Mouse (Mus musculus) heart, postnatal 25 days (tissue): Measurements from ENCODE around the gene Csn1s2a. TPM values are rescaled to one million over a fixed set of nuclear protein-coding genes. Genes with fewer than 3 reads are reported as not detected.
"Not testable (repeated sequence)": the region's sequence is repeated elsewhere in the genome, so short reads cannot be mapped to it uniquely, and the experiment has no call there.

Source experiments
- DNase-seq: peaks from one replicate; pipeline ENCODE4 v3.0.0; 2022; ENCODE audit warnings: low spot score
- intact Hi-C: fragments of 180-260 bp; cut with DNase I; formaldehyde crosslinking; loops from one replicate; pipeline ENCODE4 v1.15.1; 2025
- total RNA-seq, 2 experiments: library from RNA; stranded (reverse); gene quantifications; 2 replicates each; pipeline ENCODE4 v1.2.3; 2021

The Csn1s2a gene
- total RNA-seq: not detected

DNA sequence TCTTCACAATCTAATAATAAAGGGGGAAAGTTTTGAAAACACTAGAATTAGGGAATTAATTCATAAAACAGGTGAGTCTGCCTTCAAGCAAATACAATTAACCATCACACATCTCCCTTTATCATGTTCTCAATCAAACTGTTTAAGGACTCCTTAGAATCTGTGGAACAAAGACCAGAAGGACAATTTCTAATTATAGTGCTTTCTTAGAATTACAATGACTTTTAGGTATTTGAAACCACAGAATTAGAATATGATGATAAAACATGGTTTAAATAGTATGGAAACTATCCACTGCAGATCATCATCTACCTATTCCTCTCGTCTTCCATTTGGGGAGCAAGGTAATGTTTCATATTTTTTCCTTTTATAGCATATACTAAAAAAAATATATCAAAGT, at the start of gene Csn1s2a:
Gene Csn1s2a (plus strand): TSS at position 301 of the 400 bp plus-strand sequence.
- intact Hi-C loops: no loop called here
- no peak for DNase-seq

DNA sequence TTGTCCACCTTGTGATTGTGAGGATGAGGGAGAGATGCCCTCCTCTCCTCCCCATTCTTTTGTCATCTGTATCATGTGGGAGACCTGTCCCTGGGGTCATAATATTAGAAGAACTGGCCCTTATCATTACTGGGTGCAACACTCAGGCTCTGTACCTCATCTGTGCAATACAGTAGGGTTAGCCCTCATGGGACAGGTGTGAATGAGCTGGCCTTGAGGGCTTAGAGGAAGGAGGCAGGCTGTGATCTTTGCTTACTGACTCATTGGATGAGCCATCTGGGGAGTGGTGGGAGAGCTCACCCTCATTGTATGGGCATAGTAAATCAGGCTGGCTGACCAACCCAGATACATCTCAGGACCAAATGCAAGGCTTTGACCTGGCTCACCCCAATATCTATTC, 39.5 kb upstream of the Csn1s2a start:
- intact Hi-C loops: no loop called here
- no peak for DNase-seq

DNA sequence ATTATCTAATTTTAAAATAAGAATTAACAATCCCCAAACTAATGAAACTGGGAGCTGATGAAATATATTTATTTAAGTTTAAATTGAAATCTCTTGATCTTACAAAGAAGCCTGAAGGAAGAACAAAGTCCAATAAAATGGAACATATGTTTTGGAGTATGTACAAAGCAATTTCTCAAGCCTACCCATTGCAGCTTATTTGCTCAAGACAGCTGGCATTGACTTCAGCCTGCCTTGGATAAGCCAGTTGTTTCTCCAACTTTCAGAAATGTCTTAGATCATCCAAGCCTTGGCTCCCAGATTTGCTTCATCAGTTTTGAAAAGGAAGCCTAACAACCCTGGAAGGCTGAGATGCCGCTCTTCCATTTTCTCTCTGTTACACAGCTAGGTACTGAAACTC, 20.9 kb upstream of the Csn1s2a start:
- no peak for DNase-seq
- intact Hi-C loops: no loop called here

DNA sequence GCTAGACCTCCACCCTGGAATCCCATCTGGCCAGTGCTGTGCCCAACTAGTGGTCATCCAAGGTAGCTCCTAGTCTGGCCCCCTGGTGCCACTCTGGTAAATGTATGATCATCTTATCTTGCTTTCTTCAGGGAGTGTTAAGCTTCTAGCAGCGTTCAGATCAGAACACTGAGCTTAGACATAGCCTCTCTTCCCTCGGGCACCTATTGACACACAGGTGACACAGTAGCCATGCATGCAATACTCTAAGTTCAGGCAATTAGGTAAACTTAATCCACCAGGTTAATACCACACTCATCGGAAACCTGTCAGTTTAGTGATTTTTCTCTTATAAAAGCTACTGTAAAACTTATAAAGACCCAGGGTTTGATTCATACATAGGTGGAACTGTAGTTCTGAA, 9.8 kb upstream of the Csn1s2a start:
- no peak for DNase-seq
- intact Hi-C loops: no loop called here

DNA sequence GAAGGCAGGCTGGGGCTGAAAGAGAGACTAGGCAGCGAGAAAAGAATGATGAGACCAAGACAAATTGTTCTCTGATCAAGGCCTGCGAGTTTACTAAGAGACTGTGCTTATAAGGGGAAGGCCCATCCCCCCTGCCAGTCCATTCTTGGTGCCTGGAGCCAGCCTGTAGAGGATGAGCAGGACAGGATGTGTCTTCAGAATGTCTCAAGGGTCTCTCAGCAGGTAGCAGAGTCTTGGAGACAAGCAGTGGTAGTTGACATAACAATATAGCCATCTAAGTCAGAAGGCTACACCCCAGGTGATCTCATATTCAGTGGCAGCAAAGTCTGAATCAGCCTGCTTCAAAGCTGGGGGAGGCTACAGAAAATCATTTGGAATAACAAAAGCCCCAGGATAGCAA, 2.2 kb upstream of the Csn1s2a start:
- DNase-seq, intact Hi-C loops: not testable (repeated sequence)

DNA sequence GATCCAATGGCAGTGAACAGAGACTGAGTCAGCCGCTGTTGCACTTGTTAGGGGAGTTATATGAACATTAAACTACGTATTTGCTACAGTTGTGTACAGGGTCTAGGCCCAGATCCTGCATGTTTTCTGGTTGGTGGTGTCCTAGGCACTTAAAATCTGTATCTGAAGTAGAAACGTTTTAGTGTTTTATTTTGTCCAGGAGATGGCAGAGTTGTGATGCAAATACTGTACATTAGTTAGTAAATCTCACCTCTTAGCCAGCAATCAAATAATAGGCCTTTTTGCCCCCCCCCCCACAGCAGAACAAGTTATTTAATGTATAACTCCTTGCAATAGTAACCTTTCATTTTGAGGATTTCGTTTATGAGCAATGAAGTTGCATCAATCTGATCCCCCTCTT, 8.4 kb downstream of the Csn1s2a start:
- DNase-seq: no peak
- intact Hi-C loops: no loop called here

DNA sequence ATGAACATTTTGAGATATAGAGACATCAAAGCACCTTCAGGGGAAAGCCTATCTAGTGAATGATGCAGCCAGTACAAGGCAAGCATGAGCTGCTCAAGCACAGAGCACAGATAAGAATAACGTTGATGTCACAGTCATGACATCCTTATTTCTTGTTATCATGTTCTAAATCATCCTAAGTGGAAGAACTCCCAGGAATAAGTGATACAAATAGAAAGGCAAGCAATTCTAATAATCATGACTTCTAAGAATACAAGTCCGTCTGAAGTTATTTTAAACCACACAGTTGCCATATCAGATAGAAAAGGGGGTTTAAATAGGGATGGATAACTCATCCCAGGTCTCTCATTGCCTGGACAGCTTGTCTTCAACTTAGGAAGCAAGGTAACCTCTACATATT, 33.4 kb downstream of the Csn1s2a start, which contains the start of gene Csn1s2b:
Gene Csn1s2b (plus strand): TSS at position 301 of the 400 bp plus-strand sequence.
- intact Hi-C loops: no loop called here
- DNase-seq: no peak

DNA sequence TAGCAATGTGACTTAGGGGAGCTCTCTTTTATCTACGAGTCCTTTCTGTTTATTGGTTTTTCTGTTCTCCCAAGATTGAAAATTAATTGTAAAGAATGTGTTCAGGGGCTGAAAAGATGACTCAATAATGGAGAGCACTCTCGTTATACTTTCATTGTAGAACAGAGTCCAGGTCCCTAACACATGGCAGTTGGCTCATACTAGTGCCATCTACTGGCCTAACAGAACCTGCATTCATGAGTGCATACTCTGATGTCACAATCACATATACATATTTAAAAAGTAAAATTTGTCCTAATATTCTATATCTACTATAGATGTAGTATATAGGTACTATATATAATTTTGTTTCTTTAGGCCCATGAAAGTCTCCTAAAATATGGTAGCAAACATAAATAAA, 34.9 kb downstream of the Csn1s2a start:
- DNase-seq: no peak
- intact Hi-C loops: no loop called here

DNA sequence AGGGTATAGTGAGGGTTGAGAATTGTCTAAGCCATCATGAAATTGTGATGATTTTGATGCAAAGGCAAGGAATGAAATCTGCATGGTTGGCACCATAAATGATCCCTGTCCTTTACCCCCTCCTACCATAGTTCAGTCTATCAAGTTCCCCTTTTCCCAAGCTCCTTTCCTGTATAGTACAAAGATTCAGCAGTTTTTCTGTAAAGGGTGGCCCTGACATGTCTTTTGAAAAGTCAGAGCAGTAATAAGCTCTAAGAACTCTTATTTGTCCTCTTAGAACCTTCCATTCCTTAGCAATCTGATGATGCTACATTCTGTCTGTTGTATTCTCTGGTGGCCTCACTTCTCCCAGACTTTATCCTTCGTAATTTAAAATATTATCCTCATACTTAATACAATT, 51.0 kb downstream of the Csn1s2a start, which contains the start of gene Prr27:
Gene Prr27 (plus strand): TSS at position 301 of the 400 bp plus-strand sequence.
- DNase-seq: no peak
- intact Hi-C loops: no loop called here

Other genes starting within 250 kb of the Csn1s2a start
- not detected for gene Sult1b1, start 236.4 kb upstream of the Csn1s2a start, total RNA-seq
- not detected for gene Sult1d1, start 205.5 kb upstream of the Csn1s2a start, total RNA-seq
- not detected for gene Sult1e1, start 183.0 kb upstream of the Csn1s2a start, total RNA-seq
- not detected for gene Csn1s1, start 108.4 kb upstream of the Csn1s2a start, total RNA-seq
- gene Csn2, start 74.9 kb upstream of the Csn1s2a start, total RNA-seq: not detected
- gene Csn1s2b, start 33.5 kb downstream of the Csn1s2a start, total RNA-seq: not detected
- gene Prr27, start 51.1 kb downstream of the Csn1s2a start, total RNA-seq: not detected
- gene Odam, start 110.5 kb downstream of the Csn1s2a start, total RNA-seq: not detected
- gene Csn3, start 151.0 kb downstream of the Csn1s2a start, total RNA-seq: not detected
- gene 2310003L06Rik, start 194.9 kb downstream of the Csn1s2a start, total RNA-seq: not detected
- gene Gm28434, start 194.9 kb downstream of the Csn1s2a start, total RNA-seq: not detected
- not detected for gene Cabs1, start 204.9 kb downstream of the Csn1s2a start, total RNA-seq
- not detected for gene Smr3a, start 228.0 kb downstream of the Csn1s2a start, total RNA-seq